Mouse (Mus musculus) limb, embryonic 13.5 days (tissue): Measurements from ENCODE around the gene Ubtf. TPM values are rescaled to one million over a fixed set of nuclear protein-coding genes. Genes with fewer than 3 reads are reported as not detected.

Experiments
- ATAC-seq: fragments of 200-750 bp; cut with Nextera tagmentation; 2 replicates; pipeline ENCODE4 v1.8.0; 2017; ENCODE audit warnings: low read depth, moderate number of reproducible peaks, moderate TSS enrichment; ENCODE audit not compliant: low FRiP score
- H3K27ac ChIP-seq: fragments of 300-500 bp; sonication (generic); 2 replicates; pipeline ENCODE4 v1.5.1; 2015; ENCODE audit warnings: inconsistent platforms, mild to moderate bottlenecking, moderate library complexity
- H3K27me3 ChIP-seq: fragments of 300-500 bp; sonication (generic); 2 replicates; pipeline ENCODE4 v1.6.1; 2015; ENCODE audit warnings: mild to moderate bottlenecking, inconsistent platforms
- H3K36me3 ChIP-seq: fragments of 300-500 bp; sonication (generic); 2 replicates; pipeline ENCODE4 v1.6.1; 2015; ENCODE audit warnings: inconsistent platforms, mild to moderate bottlenecking, moderate library complexity
- H3K4me1 ChIP-seq: fragments of 300-500 bp; sonication (generic); 2 replicates; pipeline ENCODE4 v1.6.1; 2015; ENCODE audit warnings: inconsistent platforms
- H3K4me2 ChIP-seq: fragments of 300-500 bp; sonication (generic); replicated peaks from 2 replicates; pipeline ENCODE4 v1.6.1; 2015; ENCODE audit warnings: inconsistent platforms, mild to moderate bottlenecking, moderate library complexity
- H3K4me3 ChIP-seq: fragments of 300-500 bp; sonication (generic); 2 replicates; pipeline ENCODE4 v1.5.1; 2015; ENCODE audit warnings: moderate library complexity, mild to moderate bottlenecking, inconsistent platforms
- H3K9ac ChIP-seq: fragments of 300-500 bp; sonication (generic); 2 replicates; pipeline ENCODE4 v1.6.1; 2015; ENCODE audit warnings: mild to moderate bottlenecking, inconsistent platforms
- H3K9me3 ChIP-seq: fragments of 300-500 bp; sonication (generic); 2 replicates; pipeline ENCODE4 v1.6.1; 2016; ENCODE audit warnings: inconsistent platforms
- WGBS: fragments of 180-500 bp; shearing (Covaris S2); methylation state at CpG from one replicate; pipeline ENCODE4 v1.1.7; 2015; 5-methylcytosine and 5-hydroxymethylcytosine counted together
- polyA plus RNA-seq: library from polyadenylated mRNA; unstranded; fragments of >200 nt; fragmentation: Nextera tagmentation; extraction: Ambion mirVana; gene quantifications from 2 replicates; pipeline ENCODE4 v1.2.1, GENCODE M21; 2015

Ubtf gene
- polyA plus RNA-seq, 1 experiment from 2014 or later, result 85.9 TPM

DNA sequence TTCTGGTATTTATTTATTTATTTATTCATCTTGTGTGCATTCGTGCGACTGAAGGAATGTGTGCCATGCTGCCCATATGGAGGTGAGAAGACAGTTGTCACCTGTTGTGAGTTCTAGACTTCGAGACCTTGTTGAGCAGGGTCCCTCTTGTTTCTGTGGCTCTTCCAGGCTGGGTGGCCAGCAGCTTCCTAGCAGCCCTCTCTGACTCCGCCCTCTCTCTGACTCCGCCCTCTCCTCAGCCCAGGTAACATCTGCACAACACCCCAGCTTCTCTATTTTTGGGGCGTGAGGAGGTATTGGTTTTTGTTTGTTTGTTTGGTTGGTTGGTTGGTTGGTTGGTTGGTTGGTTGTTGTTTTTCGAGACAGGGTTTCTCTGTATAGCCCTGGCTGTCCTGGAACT lies 8.3 kb upstream of the Ubtf start:
- Histone ChIP-seq H3K9ac (no peak overlapping the region), H3K4me1 (no peaks in the 10 kb centered on the region), H3K4me3 (no peak overlapping the region), H3K9me3 (no peaks in the 10 kb centered on the region), H3K27ac (no peak overlapping the region), H3K36me3 (no peaks in the 10 kb centered on the region), H3K4me2 (no peak overlapping the region), H3K27me3 (peaks cover 3% of the 10 kb centered on the region; the same call in 1 of the 2 replicates)
- no peak for ATAC-seq
- 88% methylated on average over 7 of the region's 7 CpGs for WGBS

DNA sequence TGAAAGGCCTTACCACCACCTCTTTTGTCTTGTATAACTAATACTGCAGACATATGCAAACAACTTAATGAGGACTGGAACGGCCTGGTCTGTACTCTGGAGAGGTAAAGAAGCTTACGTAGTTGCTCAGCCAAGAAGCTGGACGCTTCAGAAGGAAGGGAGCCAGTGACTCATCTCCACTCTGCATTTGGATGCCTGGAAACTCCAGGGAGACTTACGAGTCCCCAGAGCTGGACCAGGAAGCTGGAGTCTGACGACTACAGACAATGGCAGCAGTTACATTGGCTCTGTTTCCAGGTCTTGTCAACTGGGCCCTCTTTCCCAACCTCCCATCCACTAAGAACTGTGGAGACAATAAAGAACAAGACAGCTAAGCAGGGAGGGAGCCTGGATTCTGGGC lies 7.7 kb upstream of the Ubtf start:
- H3K4me3 ChIP-seq, result no peak overlapping the region
- H3K9me3 ChIP-seq, result no peaks in the 10 kb centered on the region

DNA sequence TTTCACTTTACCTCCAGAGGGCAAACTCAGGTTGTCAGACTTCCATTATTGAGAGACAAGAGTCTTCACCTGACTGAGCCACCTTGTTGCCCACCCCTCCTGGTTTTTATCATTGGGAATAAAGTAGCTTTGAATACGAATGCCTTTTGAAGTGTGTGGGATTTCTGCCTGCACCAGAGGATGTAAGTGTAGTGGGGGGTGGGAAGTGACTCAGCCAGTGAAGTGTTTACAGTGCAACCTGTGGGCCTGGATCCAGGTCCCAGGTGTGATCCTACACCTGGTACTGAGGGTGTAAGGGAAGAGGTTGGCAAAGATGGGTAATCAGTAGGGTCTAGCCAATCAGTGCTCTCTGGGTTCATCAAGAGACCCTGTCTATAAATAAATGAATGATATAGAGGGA lies 4.0 kb upstream of the Ubtf start:
- Histone ChIP-seq H3K36me3 (no peaks in the 10 kb centered on the region), H3K4me1 (peaks cover 12% of the 10 kb centered on the region), H3K4me3 (no peak overlapping the region), H3K27ac (no peak overlapping the region), H3K9ac (no peak overlapping the region), H3K4me2 (no peak overlapping the region), H3K9me3 (no peaks in the 10 kb centered on the region), H3K27me3 (peaks cover 3% of the 10 kb centered on the region; the same call in 1 of the 2 replicates)
- WGBS, result 67% methylated on average over 1 of the region's 1 CpGs
- no peak for ATAC-seq

More for the DNA sequence above, 7.7 kb upstream of the Ubtf start:
- Histone ChIP-seq H3K27ac (no peak overlapping the region), H3K36me3 (no peaks in the 10 kb centered on the region), H3K4me2 (no peak overlapping the region), H3K9ac (no peak overlapping the region), H3K4me1 (no peaks in the 10 kb centered on the region), H3K27me3 (peaks cover 3% of the 10 kb centered on the region; the same call in 1 of the 2 replicates)
- no peak for ATAC-seq
- WGBS, result 66% methylated on average over 5 of the region's 5 CpGs

GRCm38 (mm10) chr11:102321931-102322330 lies 2.4 kb upstream of the Ubtf start:
- peaks cover 12% of the 10 kb centered on the region for H3K4me1 ChIP-seq
- no peaks in the 10 kb centered on the region for H3K36me3 ChIP-seq
- no peak overlapping the region for H3K4me3 ChIP-seq
- 75% methylated on average over 6 of the region's 6 CpGs for WGBS
- ATAC-seq, result no peak
- H3K9me3 ChIP-seq, result no peaks in the 10 kb centered on the region
- no peak overlapping the region for H3K9ac ChIP-seq
- no peaks in the 10 kb centered on the region; the same call in 1 of the 2 replicates for H3K27me3 ChIP-seq
- no peak overlapping the region for H3K4me2 ChIP-seq
- no peak overlapping the region for H3K27ac ChIP-seq

DNA sequence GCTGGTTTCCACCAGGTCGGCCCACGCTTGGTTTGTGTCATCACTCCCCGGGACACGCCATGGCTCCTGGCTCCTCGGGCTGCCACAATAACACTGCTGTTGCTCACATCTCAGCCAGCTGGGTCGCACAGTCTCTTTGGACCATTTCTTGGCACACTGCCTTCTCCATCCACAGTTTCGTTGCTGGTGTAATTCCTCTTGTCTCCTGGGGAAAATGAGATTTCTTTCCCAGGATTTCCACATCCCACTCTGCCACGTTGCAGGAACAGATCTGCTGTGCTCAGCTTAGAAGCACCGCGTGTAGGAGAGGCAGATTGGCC lies 1.1 kb upstream of the Ubtf start:
- Histone ChIP-seq H3K27me3 (no peaks in the 10 kb centered on the region), H3K9me3 (no peaks in the 10 kb centered on the region), H3K4me3 (peak overlapping the region; percentile 100), H3K27ac (peak overlapping the region; percentile 99), H3K36me3 (peaks cover under 1% of the 10 kb centered on the region; the same call in 1 of the 2 replicates), H3K4me2 (peak overlapping the region; percentile 75), H3K4me1 (peaks cover 20% of the 10 kb centered on the region), H3K9ac (peak overlapping the region; percentile 100)
- ATAC-seq, result no peak
- whole genome bisulfite sequencing, result 9% methylated on average over 10 of the region's 10 CpGs

DNA sequence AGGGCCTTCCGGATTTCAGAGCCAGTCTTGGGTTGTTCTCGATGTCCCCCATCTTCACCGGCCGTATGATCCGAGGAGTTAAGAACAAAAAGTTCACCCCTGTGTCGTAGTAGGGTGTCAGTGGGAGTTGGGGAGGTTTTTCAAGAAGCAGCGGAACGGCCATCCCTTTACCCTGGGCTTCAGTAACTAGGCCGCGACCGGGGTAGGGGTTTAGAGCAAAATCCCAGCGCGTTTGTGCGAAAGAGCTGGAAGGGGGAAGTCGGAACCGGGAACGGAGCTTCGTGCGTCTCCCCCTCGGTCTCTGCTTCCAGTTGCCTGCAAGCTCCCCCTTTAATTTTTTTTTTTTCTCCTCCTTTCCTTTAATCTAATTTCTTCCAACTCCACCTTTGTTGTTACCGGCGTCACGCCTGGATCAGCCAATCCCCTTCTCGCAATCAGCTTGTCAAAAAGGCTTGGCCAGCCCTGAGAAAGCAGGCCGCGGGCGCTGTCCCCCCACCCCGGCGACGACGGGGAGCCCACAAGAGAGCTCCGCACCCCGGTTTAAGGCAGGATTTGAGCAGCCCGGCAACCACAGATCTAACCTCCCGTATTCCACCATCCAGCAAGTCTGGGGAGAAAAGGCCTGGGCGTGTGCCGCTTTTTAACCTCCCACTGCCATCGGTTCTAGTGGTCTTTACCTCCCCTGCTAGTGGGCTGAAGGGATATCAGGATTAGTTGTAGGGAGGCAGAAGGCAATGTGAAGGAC lies 571 bp upstream of the Ubtf start:
- peak overlapping the region; percentile 99 for H3K27ac ChIP-seq
- H3K27me3 ChIP-seq, result no peaks in the 10 kb centered on the region
- H3K4me3 ChIP-seq, result peak overlapping the region; percentile 100
- WGBS, result under 1% methylated on average over 38 of the region's 38 CpGs
- H3K9me3 ChIP-seq, result no peaks in the 10 kb centered on the region
- H3K4me1 ChIP-seq, result peaks cover 25% of the 10 kb centered on the region
- H3K9ac ChIP-seq, result peak overlapping the region; percentile 100
- ATAC-seq, result peak; percentile 6; the same call in 1 of the 2 replicates
- peak overlapping the region; percentile 75 for H3K4me2 ChIP-seq
- peaks cover 6% of the 10 kb centered on the region for H3K36me3 ChIP-seq

DNA sequence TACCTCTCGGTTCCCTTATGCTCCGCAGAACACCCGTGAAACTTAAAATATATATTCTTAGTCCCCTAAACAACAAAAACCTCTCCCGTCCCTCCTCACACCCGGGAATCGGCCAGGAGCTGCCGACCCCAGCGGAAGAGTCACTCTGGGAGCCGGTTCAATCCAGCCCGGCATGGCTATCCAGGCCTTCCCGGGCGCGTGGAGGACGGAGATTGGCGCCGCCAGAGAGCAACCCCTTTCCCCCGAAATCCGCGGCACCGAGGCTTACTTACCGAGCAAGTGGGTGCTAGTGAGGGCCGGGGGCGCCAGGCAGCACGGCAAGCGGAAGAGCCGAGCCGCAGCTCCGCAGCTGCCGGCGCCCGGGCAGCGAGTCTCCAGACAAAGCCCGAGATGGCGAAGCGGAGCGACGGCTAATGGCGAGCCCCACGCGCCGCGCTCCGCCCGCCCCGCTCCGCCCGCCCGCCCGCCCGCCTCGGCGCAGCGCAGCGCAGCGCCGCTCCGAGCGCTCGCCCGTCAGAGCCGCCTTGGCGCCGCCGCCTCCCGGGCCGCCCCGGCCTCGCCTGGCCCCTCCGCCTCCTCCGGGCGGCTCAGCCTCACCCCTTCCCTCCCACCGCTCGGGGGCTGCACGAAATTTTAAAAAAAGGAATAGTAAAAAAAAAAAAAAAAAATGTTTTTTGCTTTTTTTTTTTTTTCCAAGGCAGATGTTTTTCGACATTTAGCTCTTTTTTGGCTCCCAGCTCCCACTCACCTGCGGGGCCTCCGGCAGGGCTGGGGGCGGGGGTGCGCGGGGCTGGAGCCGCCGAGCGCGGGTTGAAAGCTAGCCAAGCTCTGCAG lies 749 bp downstream of the Ubtf start:
- Histone ChIP-seq H3K27ac (peak overlapping the region; percentile 99), H3K4me1 (peaks cover 29% of the 10 kb centered on the region), H3K36me3 (peaks cover 19% of the 10 kb centered on the region), H3K27me3 (no peaks in the 10 kb centered on the region), H3K9ac (peak overlapping the region; percentile 100), H3K4me2 (peak overlapping the region; percentile 75), H3K9me3 (no peaks in the 10 kb centered on the region), H3K4me3 (peak overlapping the region; percentile 100)
- ATAC-seq, result no peak
- under 1% methylated on average over 59 of the region's 84 CpGs for WGBS

- no peaks in the 10 kb centered on the region for H3K27me3 ChIP-seq
- peak overlapping the region; percentile 75 for H3K4me2 ChIP-seq
- peak overlapping the region; percentile 100 for H3K9ac ChIP-seq
- peak overlapping the region; percentile 99 for H3K27ac ChIP-seq
- H3K36me3 ChIP-seq, result peaks cover 26% of the 10 kb centered on the region
- WGBS, result under 1% methylated on average over 43 of the region's 77 CpGs
- peak; percentile 72 for ATAC-seq
- H3K4me3 ChIP-seq, result peak overlapping the region; percentile 100
- H3K9me3 ChIP-seq, result no peaks in the 10 kb centered on the region
- H3K4me1 ChIP-seq, result peaks cover 29% of the 10 kb centered on the region
Measured at GRCm38 (mm10) chr11:102317901-102318575, 1.5 kb downstream of the Ubtf start.

DNA sequence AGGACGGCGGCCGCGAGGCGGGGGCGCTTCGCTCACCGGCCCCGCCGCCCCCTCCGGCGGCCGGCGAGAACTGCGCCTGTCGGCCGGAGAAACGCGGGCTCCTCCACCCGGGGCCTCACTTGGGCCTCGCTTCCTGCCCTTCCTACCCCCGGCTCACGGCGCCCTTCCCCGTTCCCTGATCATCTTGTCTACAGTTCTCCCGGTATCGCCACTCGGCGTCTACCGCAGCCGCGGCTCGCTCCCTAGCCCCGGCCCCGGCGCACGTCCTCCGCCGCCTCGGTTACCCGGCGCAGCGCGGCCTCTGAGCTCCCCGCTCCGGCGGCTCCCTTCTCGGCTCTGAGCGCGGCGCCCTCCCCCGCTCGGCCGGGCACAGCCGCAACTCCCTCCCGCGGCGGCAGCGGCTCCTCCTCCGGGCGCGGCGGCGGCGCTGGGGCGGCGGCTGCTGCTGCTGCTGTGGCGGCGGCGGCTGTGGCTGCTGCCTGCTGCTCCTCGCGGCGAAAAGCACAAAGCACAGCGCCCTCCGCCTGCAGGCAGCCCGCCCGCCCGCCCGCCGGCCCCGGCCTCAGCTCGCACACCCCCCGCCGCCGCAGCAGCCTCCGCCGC lies 2.1 kb downstream of the Ubtf start:
- H3K4me2 ChIP-seq, result peak overlapping the region; percentile 75
- ATAC-seq, result peak; percentile 8; the same call in 1 of the 2 replicates
- under 1% methylated on average over 75 of the region's 87 CpGs for WGBS

DNA sequence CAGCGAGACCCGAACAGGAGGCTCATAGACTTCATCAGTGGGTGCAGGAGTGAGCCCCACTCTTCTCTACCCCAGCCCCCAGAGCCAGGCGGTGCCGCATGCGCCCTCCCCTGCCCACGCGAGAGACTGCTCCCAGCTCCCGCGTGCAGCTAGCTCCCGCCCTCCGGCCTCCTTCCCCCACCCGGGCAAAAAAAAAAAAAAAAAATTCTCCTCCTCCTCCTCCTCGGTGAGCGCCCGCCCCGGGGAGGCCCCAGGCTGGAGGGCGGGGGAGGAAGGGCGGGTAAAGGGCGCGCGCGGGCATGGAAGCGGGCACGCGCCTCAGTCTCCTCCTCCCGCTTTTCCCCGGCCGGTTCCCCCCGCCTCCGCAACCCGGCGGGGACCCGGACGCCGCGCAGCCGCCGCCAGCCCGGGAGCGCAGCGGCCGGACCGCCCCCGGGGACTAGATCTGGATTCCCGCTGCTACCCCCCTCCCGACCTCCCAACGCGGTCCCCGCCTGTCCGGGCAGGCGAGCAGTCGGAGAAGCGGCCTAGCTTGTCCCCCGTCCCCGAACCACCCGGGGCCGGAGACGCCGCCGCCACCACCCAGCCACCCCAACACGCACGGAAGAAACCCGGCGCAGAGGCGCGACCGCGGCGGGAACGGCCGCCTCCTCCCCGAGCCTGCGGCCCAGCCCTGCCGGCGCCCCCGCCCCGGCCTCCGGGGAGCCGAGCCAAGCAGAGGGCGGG lies 2.8 kb downstream of the Ubtf start:
- Histone ChIP-seq H3K36me3 (peaks cover 40% of the 10 kb centered on the region), H3K27me3 (no peaks in the 10 kb centered on the region), H3K4me3 (peak overlapping the region; percentile 100), H3K9me3 (no peaks in the 10 kb centered on the region), H3K27ac (peak overlapping the region; percentile 99), H3K9ac (peak overlapping the region; percentile 100), H3K4me2 (peak overlapping the region; percentile 75), H3K4me1 (peaks cover 29% of the 10 kb centered on the region)
- peak; percentile 38; the same call in 1 of the 2 replicates for ATAC-seq
- WGBS, result under 1% methylated on average over 57 of the region's 80 CpGs

More for the DNA sequence above, 2.1 kb downstream of the Ubtf start:
- Histone ChIP-seq H3K4me3 (peak overlapping the region; percentile 100), H3K9ac (peak overlapping the region; percentile 100), H3K27me3 (no peaks in the 10 kb centered on the region), H3K9me3 (no peaks in the 10 kb centered on the region), H3K36me3 (peaks cover 33% of the 10 kb centered on the region), H3K4me1 (peaks cover 29% of the 10 kb centered on the region), H3K27ac (peak overlapping the region; percentile 99)
